Mouse (Mus musculus) thymus, adult 2 months (tissue): ENCODE results near the gene Trmt61a.

Experiments
- CTCF ChIP-seq: fragments of 200-500 bp; IDR thresholded peaks from 2 replicates; pipeline ENCODE4 v1.5.1; 2012; ENCODE audit warnings: mild to moderate bottlenecking, control low read depth, low read length, moderate library complexity, borderline replicate concordance; ENCODE audit not compliant: control insufficient read depth, poor library complexity, insufficient read depth; ENCODE audit errors: extremely low read depth
- POLR2A ChIP-seq: fragments of 200-500 bp; IDR thresholded peaks from 2 replicates; pipeline ENCODE4 v1.6.1; 2012; ENCODE audit warnings: mild to moderate bottlenecking, low read length, control low read depth, moderate library complexity; ENCODE audit not compliant: control insufficient read depth, poor library complexity, insufficient read depth; ENCODE audit errors: extremely low read depth

- TF ChIP-seq POLR2A, result no peak
- TF ChIP-seq CTCF, result no peak
These were observed 23.1 kb downstream of the Trmt61a start for GRCm38 (mm10) chr12:111700920-111701458.
